Mouse (Mus musculus) cerebellum, adult 9-11 months (tissue): ENCODE data around the gene Il1f5.

Source experiments
- DNase-seq: peaks from one replicate; pipeline ENCODE4 v3.0.0; 2022

Gene Il1f5

GRCm38 (mm10) chr2:24276654-24277053 is at the start of gene Il1f5:
Il1f5 (plus strand) TSS chr2:24276954.
- DNase-seq = no peak

GRCm38 (mm10) chr2:24227191-24227590 is 49.6 kb upstream of the Il1f5 start:
- DNase-seq = no peak

GRCm38 (mm10) chr2:24267503-24267902 is 9.3 kb upstream of the Il1f5 start:
- no peak for DNase-seq

- DNase-seq = no peak
These were observed 3.1 kb upstream of the Il1f5 start for GRCm38 (mm10) chr2:24273619-24274018.

GRCm38 (mm10) chr2:24275146-24275545 is 1.6 kb upstream of the Il1f5 start:
- DNase-seq = no peak

GRCm38 (mm10) chr2:24290896-24291295 is 14.1 kb downstream of the Il1f5 start, which contains the start of gene Il1f10:
Il1f10 (plus strand) TSS chr2:24291196.
- DNase-seq = no peak

GRCm38 (mm10) chr2:24294616-24295015 is 17.9 kb downstream of the Il1f5 start:
- DNase-seq = no peak

GRCm38 (mm10) chr2:24296837-24297236 is 20.1 kb downstream of the Il1f5 start:
- DNase-seq = peak; percentile 8

GRCm38 (mm10) chr2:24311302-24312001 is 34.7 kb downstream of the Il1f5 start:
- DNase-seq = no peak

- no peak for DNase-seq
These were observed 40.2 kb downstream of the Il1f5 start for GRCm38 (mm10) chr2:24316919-24317318.

GRCm38 (mm10) chr2:24317919-24318598 is 41.3 kb downstream of the Il1f5 start:
- no peak for DNase-seq
